Mouse (Mus musculus): ENCODE measurements at regions not wholly inside any gene's neighbourhood (a gene's known extent, or its start where the extent isn't known, plus 50 kb on each side); places are given as distances from the start of the nearest gene placed in this dataset.
A peak's percentile ranks its signal among the peaks of the same experiment; 100 is the strongest.

DNA sequence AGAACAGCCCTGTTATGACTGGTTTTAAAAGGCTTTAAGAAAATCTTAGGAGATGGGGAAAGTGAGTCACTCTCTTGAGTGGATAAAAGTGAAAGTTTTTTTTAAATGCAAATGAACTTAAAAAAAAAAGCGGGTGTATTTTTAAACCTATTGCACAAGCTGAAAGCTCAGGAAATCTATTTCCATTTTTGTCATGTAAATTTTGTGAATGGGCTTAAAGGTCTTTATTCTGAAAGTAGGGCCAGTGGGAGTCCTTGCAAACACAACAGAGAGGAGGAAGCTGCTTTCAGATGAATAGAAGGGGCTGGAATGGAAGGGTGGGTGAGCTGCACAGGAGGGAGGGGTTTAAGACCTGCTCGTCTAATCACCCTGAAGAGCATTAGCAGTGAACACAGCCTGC, 62.9 kb downstream of the Fam84a start:
- DNase-seq (ENCODE audit: low read depth, low spot score) = no peak

DNA sequence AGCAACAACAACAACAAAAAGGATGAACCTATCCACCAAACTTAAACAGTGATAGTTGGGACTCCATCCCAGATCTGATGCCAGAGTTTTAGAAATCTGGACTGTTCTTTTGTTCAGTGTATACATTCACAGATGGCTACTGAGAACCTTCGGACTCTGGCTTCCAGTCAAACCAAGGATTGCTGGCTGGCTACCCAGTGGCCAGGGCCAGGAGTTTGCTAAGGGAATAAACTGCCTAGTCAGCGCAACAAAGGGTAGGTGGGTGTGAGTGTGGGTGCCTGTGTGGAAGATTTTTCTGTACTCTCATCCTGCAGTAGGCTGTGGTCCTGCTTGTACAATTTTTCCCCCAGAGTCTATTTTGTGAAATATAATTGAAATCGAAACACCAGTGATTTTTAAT, 69.1 kb downstream of the Fam84a start:
- no peak for DNase-seq (ENCODE audit: low read depth, low spot score)

DNA sequence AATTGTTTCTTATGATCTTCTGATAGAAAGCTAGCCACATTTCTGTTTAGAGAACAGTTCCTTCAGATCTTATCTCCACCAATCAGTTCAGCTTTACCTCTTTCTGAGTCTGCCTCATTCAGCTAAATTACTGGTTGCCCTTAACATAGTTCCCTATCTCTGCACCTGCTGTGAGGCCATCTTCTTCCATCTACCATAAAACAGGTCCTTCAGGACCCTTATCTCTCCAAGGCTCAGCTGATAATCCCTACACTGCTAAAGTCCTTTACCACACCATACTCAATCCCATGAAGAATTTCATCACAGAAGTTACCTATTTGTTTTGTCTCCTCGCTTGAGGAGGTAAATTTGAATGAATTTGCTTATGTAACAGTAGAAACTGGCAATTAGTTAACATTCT, 72.0 kb downstream of the Fam84a start:
- no peak for DNase-seq (ENCODE audit: low read depth, low spot score)

DNA sequence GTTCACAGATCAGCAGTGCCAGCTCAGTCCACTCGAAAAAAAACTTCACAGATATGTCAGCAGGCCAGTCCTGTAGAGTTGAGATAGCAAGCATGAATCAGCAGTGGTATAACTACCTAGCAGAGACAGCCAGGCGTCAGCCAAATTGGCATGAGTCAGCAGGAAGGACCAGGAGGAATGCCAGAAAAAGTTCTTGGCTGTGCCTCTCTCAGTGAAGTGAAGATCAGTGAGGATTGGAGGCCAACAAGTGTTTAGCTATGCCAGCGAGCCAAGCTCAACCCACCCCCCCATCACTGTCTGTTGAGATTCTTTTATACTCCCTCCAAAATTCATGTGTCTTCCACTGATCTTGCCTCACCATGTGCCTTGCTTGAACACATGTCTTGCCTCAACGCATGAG, 82.8 kb downstream of the Fam84a start:
- no peak for DNase-seq (ENCODE audit: low read depth, low spot score)

DNA sequence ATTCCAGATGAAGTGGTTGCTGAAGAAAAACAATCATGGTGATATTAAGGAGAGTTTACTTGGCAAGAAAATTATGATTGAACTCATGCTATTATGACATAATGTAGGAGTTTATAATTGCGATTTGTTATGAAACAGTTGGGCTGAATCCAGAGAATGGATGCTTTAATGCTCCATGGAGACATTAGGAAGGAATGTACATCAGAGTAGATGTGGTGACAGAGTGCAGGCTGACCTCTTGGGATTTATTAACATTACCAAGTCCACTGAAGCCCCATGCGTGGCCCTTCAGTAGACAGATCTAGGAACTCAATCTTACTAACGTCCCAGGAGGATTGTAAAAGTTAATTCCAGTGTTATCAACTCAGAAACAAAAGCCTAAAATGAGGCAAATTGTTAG, 86.5 kb downstream of the Fam84a start:
- DNase-seq (ENCODE audit: low read depth, low spot score) = no peak

DNA sequence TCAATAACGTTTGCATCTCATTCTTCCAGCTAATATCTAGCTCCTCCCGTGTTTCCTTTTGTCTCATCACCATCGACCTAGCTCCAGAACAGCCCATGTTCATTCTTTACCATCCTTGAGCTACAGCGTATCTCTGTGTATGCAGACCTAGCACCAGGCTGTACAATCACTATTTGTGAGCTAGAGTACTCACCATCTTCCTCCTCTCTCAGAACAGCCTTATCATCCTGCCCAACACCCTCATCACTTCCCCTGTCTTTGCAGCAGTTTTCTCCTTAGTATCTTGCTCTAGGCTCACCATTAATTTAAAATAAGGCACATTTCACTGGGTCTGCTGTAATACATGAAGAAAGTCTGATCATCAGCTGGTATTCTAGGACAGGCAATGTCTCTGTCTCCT, 88.6 kb downstream of the Fam84a start:
- no peak for DNase-seq (ENCODE audit: low read depth, low spot score)

DNA sequence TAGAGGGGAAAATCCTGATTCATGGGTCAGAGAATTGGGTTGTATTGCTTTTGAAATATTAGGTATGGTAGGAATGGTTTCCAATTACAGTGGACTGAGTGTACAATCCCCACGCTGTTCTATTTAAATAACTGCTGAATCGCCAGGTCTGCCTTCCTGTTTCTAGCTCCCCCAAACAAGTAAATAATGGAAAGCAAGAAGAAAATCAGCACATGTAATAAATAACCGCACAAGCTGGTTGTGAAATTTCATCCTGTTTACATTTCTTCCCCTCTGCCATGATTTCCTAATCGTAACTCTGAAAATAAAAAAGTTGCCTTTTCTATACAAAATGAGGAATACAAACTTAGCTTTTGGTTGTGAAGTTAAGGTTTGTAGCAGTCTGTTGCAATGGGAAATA, 95.7 kb downstream of the Fam84a start:
- DNase-seq (ENCODE audit: low read depth, low spot score) = no peak

DNA sequence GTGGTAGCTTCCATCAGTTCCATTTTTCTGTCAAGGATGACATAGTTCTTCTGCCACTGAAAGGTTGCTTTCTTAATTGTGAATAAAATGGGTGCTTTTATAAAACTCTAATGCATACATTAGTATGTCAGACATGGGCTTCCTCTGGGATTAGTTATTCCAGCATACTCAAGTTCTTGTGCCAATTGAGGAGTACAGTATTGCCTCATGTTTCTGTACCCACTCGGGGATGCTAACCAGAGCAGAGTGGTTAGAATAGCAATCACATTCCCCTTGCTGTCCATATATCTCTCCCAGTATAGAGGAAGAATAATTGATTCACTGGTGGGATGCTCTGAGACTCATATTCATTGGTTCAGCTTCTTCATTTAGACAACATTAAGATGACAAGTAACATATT, 119.5 kb downstream of the Fam84a start:
- no peak for DNase-seq (ENCODE audit: low read depth, low spot score)

DNA sequence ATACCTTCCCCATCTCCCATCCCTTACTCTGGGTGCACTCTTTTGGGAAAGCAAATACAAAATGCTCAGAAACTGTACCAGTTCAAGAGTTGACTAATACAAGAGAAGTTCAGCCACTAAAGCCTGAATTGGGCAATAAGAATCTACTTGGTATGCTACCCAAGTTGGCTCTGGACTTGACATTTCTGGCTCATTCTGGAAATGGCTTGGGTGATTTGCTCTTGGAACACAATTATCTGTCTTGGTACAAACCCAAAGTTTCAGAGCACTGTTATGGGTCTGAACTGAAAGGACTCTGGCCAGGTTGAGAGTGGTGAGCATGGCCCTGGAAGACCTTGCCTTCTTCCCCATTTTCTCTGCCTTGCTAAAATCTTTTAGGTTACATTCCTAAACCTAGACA, 136.6 kb downstream of the Fam84a start:
- no peak for DNase-seq (ENCODE audit: low read depth, low spot score)

DNA sequence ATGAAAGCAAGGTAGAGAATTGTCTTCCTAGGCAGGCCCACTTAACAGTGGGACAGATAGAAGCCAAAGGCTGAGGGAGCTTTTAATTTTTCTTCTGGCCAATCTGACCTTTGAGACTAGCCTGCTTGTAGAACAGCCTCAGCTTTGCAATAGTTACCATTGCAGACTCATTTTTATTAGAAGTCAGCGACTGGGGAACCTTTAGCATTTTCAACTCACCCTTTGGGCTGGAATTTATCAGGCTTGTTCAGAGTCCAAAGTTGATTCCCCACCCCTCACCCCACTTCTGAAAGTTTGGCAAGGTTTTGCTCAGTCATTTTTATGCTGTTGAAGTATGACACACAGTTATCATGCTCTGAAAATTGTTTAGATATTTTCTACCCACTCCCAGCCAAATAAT, 145.9 kb downstream of the Fam84a start:
- DNase-seq (ENCODE audit: low read depth, low spot score) = no peak

DNA sequence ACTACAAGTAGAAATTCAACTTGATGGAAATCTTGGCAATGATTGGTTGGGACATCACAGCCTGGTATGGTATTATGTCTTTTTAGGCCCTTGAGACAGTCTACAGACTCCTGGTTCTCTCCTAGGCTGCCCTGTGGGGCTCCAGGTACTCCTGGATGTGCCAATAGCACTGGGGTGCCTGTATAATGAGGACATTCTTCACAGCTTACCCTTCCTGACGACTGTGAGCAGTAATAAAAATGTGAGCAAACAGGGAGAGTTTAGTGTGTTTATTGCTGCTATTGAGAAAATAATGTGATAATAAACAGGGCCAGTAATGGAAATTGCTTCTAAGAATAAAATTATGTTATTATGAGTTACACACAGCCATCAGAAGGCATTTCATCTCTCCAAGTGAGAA, 150.2 kb downstream of the Fam84a start:
- DNase-seq (ENCODE audit: low read depth, low spot score) = no peak

DNA sequence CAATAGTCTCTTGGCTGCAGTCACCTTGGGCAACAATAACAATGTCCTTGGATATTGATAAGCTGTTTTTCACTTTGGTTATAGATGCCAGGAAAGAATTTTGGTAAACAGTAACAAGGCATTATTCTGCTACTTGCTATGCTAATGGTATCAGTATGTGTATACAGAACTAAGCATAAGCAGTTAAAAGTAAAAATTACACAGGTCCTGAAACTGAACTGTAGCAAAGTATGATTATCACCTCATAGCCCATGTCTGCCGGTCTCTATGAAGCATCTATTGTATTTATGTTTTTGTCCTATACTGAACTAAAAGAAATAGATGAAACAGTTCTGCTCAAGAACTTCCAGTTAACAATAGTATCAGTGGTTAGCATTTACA, 167.5 kb downstream of the Fam84a start:
- no peak for DNase-seq (ENCODE audit: low read depth, low spot score)

DNA sequence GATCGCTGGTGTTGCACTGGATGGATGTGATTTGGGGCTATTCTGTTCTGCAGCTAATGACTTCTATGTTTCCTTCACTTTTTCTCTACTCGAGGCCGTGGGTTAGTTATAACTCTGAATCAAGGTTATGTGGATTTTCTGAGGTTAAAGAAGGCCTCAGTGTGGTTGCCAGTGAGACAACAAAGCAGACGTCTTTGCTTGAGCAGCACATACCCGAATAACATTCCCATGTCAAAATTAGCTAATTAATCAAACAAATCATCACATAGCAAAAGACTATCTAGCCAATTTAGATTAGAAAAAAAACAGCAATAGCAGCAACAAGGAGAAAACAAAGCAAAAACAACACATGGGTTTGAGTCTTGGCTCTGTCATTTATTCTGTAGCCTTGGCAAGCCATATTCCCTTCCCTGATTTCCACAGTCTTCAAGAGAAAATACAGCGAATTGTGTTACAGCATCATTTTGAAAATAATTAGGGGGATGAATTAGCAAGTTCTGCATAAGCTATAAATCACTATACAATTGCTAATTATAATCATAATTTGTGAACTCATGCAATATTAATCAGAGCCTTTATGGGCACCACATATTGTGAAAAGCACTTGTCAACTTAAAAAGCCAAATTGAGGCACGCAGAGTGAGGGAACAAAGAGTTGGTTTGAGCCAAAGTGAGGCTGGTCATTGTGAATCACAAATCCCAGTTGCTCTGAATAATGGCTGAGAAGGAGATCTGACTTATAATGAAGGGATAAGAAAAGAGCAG, 168.0 kb downstream of the Fam84a start:
- DNase-seq (ENCODE audit: low read depth, low spot score) = peak; percentile 49

DNA sequence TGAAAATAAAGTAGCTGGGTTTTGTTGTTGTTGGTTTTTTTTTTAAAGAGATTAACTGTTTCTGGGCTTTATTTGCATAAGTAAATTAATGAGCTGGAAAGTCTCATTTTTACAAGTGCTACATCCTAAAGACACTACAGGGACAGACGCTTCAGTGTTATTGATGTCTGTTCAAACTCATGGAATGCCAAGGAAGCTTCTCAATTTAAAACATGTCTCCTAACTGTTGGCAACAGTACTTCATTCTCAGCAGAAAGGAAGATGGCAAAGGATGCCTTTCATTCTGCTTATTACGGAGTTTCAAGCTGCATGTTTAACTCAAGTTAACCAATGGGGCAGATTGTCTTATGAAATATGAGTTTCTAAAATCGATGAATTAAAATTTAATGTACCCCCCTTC, 187.3 kb downstream of the Fam84a start:
- peak; percentile 57 for DNase-seq (ENCODE audit: low read depth, low spot score)

DNA sequence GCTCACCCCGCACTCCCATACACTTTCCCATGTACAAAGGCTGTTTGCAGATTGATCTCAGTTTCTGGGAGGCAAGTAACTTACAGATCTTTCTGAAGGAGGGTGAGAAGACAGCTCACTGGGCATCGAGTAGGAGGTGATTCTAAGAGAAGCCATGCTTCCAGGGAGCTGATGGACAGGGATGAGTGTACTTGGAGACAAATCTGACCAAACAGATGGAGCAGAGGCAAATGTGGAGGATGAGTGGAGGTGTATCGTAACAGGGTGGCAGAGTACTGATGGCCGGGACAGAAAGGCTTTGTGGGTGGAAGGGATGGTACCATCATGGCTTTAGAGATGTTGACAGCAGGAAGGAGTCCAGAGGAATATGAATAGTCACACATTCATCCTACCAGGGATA, 212.4 kb downstream of the Fam84a start:
- no peak for DNase-seq (ENCODE audit: low read depth, low spot score)

DNA sequence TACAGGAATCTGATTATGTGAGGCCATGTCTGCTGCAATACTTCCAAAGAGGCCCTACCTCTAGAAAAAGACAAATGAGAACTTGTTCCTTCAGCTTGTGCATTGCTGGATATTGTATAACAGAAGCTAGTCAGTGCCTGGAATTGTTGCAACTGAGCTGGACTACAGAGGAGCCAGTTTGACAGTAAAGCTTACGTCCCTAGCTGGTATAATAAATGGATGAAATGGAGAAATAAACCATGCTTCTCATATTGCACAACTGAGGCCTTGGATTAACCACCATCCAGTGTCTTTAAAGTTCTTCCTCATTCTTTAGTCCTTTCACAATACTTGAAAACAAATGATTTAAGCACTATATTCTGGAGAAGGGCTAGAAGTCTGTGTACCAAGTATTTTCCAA, 230.8 kb downstream of the Fam84a start:
- no peak for DNase-seq (ENCODE audit: low read depth, low spot score)

DNA sequence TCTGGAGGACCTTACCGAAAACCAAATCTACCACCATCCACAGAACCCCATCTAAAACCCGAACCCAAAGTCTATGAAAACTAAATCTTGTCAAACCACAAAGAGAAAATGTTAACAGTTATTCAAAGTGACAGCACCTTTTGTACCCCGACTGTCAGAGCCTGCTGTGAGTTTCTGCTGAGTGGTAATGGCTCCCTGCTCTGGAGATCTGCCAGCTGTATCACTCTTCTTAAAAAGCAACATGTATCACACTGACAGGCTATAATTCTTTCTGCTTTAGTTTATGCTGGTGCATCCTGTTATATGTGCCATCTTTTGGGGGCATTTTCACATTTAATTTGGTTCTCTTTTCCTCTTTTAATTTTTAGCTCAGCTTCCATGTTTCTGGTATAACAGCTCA, 268.5 kb downstream of the Fam84a start:
- DNase-seq (ENCODE audit: low read depth, low spot score) = no peak

DNA sequence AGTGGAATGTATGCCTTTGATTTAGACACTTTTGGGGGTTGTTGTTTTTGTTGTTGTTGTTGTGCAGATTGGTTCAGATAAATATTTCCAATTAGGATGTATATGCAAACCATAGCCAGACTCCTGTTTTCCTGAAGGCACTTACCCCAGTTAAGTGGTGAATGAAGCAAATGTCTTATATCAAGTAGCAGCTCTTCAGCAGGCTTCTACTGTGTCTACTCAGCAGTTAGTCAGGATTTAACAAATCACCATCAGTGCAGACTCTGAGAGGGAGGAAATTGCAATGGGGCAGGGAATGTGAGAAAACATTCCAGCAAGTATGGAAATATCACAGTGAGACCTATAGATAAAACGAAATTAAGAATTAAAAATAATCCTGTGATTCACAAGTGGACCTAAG, 282.7 kb downstream of the Fam84a start:
- no peak for DNase-seq (ENCODE audit: low read depth, low spot score)

DNA sequence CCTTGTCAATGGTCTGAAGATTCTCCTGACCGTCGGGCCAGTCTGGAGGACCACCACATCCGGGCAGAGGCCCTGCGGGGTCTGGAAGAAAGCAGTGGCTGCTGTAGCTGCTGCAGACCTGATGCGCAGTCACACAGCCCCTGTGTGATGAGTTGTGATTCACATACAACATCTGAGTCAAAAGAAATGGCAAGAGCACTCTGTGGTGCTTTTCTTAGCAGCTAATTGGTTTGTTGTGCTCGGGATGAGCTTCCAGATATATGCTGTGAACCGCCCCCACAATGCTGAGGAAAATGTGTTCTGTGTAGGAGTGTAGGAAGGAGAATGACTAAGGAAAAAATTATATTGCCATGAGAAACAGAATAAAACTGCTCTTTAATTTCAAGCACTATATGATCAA, 290.6 kb downstream of the Fam84a start:
- no peak for DNase-seq (ENCODE audit: low read depth, low spot score)

DNA sequence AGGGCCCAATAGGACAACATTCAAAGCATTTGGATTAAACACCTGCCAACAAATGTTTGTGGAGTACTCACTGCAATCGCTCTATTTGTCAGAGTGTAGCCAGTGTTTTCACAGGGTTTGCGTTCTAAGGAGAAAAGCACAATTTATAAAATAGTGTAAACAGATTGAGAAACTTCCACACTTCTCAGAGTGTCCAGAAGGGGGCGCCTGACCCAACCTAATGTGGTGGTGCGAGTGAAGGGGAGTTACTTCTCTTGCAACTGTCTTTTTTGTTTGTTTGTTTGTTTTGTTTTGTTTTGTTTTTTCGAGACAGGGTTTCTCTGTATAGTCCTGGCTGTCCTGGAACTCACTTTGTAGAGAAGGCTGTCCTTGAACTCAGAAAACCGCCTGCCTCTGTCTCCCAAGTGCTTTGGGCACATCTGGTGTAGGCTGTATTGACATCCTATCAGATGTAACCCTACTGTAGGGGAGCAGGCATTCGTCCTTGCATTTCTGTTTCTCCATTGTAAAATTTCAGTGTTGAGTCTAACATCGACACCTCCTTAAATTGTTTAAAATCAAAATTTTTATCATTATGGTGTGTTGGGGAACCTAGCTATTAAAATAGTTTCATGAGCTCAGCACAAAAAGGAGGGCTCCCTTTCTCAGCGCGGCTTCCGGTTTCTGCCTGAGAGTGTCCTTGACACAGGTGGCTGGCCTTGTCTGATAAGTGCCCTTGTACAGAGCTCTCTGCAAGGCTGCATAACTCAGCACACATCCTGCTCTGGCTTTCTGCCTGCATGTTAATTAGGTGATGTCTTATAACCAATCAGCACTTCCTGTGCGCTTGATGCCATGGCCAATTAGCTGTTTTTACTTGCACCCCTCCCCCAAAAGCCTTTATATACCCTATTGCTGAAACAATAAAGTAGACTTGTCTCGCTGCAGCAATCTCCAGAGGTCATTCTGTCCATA, 307.0 kb downstream of the Fam84a start:
- no peak for DNase-seq (ENCODE audit: low read depth, low spot score)

DNA sequence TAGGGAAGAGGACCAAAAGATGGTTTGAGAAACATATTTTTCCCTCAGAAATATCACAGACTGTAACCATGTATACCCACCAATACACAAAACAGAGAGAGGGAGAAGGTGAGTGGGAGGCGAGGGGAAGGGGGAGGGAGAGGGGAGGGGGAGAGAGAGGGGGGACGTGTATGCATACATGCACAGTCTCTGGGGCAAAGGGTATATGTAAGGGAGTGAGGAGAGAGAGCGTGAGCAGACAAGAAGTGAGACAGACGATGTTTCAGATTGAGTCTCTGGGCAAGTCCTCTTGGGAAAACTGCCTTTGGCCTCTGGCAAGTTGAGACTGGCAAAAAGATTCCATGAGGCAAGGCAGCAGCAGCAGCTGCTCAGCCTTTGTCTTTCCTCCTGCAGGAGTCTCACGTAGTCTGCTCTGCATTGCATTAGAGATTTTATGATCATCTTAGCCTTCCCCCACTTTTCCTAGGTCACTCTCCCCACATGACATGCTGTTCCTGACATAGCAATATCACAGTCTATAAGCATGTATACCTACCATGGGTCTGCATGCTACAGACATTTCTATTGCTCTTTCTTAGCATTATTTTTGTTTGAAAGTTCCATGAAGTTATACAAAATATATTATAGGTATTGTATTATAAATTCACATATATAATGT, 308.3 kb downstream of the Fam84a start:
- DNase-seq (ENCODE audit: low read depth, low spot score) = no peak

DNA sequence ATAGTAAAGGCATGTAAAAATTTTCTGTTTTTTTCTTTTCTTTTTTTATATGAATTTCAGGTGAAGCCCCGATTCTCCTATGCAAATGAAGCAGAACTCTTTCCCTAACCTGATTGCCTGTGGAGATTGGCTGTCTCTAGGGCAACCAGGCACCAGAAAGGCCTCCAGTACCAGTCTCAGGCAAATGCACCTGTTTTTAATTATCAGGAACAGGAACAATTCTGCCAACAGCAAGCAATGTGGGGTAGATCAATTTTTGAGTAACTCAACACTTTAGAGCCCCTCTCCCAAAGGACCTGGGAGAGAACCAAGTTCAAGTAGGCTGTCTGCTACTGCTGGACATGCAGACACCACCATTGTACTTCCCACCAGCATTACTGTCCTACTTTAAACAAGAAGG, 310.6 kb downstream of the Fam84a start:
- DNase-seq (ENCODE audit: low read depth, low spot score) = no peak

DNA sequence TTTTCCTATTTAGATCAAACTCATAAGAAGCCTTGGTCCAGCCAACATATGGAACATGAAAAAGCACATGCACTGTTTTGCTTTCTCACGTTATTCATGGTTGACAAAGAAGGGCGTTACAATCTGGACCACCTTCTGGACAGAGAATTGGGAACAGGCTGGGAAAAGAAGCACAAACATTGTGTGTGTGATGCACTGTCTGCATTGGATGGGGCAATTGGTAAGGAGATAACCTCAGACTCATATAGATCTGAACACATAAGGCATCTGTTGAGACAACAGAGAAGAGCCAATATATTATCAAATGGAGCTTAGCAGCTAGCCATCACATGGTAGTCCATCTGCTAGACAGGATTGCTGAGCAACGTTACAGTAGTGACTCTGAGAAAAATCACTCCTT, 317.1 kb downstream of the Fam84a start:
- peak; percentile 39 for DNase-seq (ENCODE audit: low read depth, low spot score)

Data from brain, embryonic 18.5 days (tissue).